Mouse (Mus musculus) testis, adult 2 months (tissue): ENCODE results near the gene Faim.

ENCODE experiments used
- CTCF ChIP-seq: fragments of 200-500 bp; IDR thresholded peaks from 2 replicates; pipeline ENCODE4 v1.5.1; 2012; ENCODE audit warnings: low read depth, mild to moderate bottlenecking, inconsistent platforms, low read length, moderate library complexity; ENCODE audit not compliant: control insufficient read depth, insufficient read depth, insufficient replicate concordance
- POLR2A ChIP-seq: fragments of 200-500 bp; IDR thresholded peaks from 2 replicates; pipeline ENCODE4 v1.6.1; 2012; ENCODE audit warnings: low read depth, mild to moderate bottlenecking, inconsistent platforms, low read length, moderate library complexity; ENCODE audit not compliant: control insufficient read depth

DNA sequence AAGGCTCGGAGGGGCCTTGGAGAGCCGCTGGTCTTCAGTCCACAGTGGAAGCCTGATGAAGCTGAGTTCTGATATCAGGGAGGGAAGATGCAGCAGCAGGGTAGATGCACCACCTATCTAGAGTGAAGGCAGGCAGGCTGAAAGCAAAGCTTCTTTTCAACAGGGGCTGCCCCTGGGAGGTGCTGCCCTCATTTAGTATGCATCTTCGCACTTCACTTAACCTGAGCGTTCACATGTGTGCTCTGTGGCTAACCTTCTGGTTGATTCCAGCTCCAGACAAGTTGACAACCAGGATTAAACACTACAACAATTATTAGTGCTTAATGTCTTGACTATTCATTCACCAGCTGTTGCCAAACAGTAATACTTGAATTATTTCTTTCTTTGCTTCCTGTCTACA lies 7.9 kb downstream of the Faim start:
- TF ChIP-seq CTCF (no peak), POLR2A (no peak)
